Mouse (Mus musculus) MEL (cell line): Measurements from ENCODE around the gene Cenpm. TPM values are rescaled to one million over a fixed set of nuclear protein-coding genes. Genes with fewer than 3 reads are reported as not detected.

Source experiments
- DNase-seq: peaks from one replicate; pipeline ENCODE4 v3.0.0; 2011; ENCODE audit warnings: low read depth, low spot score
- H3K27ac ChIP-seq: 2 replicates; pipeline ENCODE4 v1.5.1; 2012; ENCODE audit warnings: low read depth, mild to moderate bottlenecking, control low read depth, low read length, moderate library complexity; ENCODE audit not compliant: control insufficient read depth
- H3K27me3 ChIP-seq, 2 experiments: fragments of 150-350 bp in 1 of 2; sonication (generic) in 1 of 2; 2 replicates each; pipeline ENCODE4 v1.6.1; 2012; ENCODE audit warnings: low read length in 2 of 2, mild to moderate bottlenecking in 2 of 2, improper control_type of control experiment in 1 of 2, moderate library complexity in 1 of 2; ENCODE audit not compliant: insufficient read depth in 2 of 2, control insufficient read depth in 1 of 2
- H3K36me3 ChIP-seq, 2 experiments: 2 replicates each; pipeline ENCODE4 v1.6.1; 2012 to 2014; ENCODE audit warnings: low read length in 2 of 2, improper control_type of control experiment in 1 of 2, inconsistent platforms in 1 of 2, mild to moderate bottlenecking in 1 of 2; ENCODE audit not compliant: insufficient read depth in 2 of 2, control insufficient read depth in 1 of 2
- H3K4me1 ChIP-seq, 2 experiments: fragments of 150-350 bp in 1 of 2; sonication (generic) in 1 of 2; 2 replicates each; pipeline ENCODE4 v1.6.1; 2012; ENCODE audit warnings: low read length in 2 of 2, improper control_type of control experiment in 1 of 2, mild to moderate bottlenecking in 1 of 2; ENCODE audit not compliant: insufficient read depth in 2 of 2, control insufficient read depth in 1 of 2
- H3K4me3 ChIP-seq, 2 experiments: fragments of 150-350 bp in 1 of 2; sonication (generic) in 1 of 2; 2 replicates each; pipeline ENCODE4 v1.5.1; 2012; ENCODE audit warnings: low read depth in 2 of 2, low read length in 2 of 2, mild to moderate bottlenecking in 2 of 2, moderate library complexity in 2 of 2, control low read depth in 1 of 2, improper control_type of control experiment in 1 of 2; ENCODE audit not compliant: control insufficient read depth in 1 of 2, insufficient read depth in 1 of 2
- H3K79me2 ChIP-seq: 2 replicates; pipeline ENCODE4 v1.6.1; 2012; ENCODE audit warnings: mild to moderate bottlenecking, low read length, moderate library complexity; ENCODE audit not compliant: control insufficient read depth, poor library complexity, insufficient read depth
- H3K9ac ChIP-seq: 2 replicates; pipeline ENCODE4 v1.6.1; 2012; ENCODE audit warnings: low read depth, mild to moderate bottlenecking, control low read depth, low read length, moderate library complexity; ENCODE audit not compliant: control insufficient read depth, poor library complexity, severe bottlenecking
- H3K9me3 ChIP-seq: fragments of 150-350 bp; sonication (generic); replicated peaks from 2 replicates; pipeline ENCODE4 v1.6.1; 2012; ENCODE audit warnings: mild to moderate bottlenecking, low read length, improper control_type of control experiment, moderate library complexity; ENCODE audit not compliant: insufficient read depth
- CTCF ChIP-seq, 3 experiments: IDR thresholded peaks in 2 of 3; conservative IDR thresholded peaks in 1 of 3; 2 replicates each; pipeline ENCODE4 v1.5.1; 2011 to 2012; ENCODE audit warnings: low read length in 3 of 3, low read depth in 2 of 3, mild to moderate bottlenecking in 2 of 3, improper control_type of control experiment in 1 of 3, inconsistent platforms in 1 of 3, mixed read lengths in 1 of 3, moderate library complexity in 1 of 3; ENCODE audit not compliant: control insufficient read depth in 1 of 3, insufficient read depth in 1 of 3, poor library complexity in 1 of 3, severe bottlenecking in 1 of 3
- ELF1 ChIP-seq: IDR thresholded peaks from 2 replicates; pipeline ENCODE4 v1.6.1; 2014; ENCODE audit warnings: low read depth, mild to moderate bottlenecking, inconsistent platforms, low read length, improper control_type of control experiment, moderate library complexity
- EP300 ChIP-seq, 2 experiments: IDR thresholded peaks; 2 replicates each; pipeline ENCODE4 v1.6.1; 2011; ENCODE audit warnings: improper control_type of control experiment in 2 of 2, low read length in 2 of 2, low read depth in 1 of 2, mild to moderate bottlenecking in 1 of 2
- ETS1 ChIP-seq: IDR thresholded peaks from 2 replicates; pipeline ENCODE4 v1.6.1; 2012; ENCODE audit warnings: low read depth, mild to moderate bottlenecking, inconsistent platforms, low read length, improper control_type of control experiment, moderate library complexity
- GATA1 ChIP-seq: IDR thresholded peaks from 2 replicates; pipeline ENCODE4 v1.6.1; 2011; ENCODE audit warnings: low read depth, low read length, improper control_type of control experiment
- MAX ChIP-seq: IDR thresholded peaks from 2 replicates; pipeline ENCODE4 v1.6.1; 2011; ENCODE audit warnings: low read length, improper control_type of control experiment
- MAZ ChIP-seq: IDR thresholded peaks from 2 replicates; pipeline ENCODE4 v1.6.1; 2012; ENCODE audit warnings: low read depth, mild to moderate bottlenecking, inconsistent platforms, low read length, improper control_type of control experiment
- MYC ChIP-seq: IDR thresholded peaks from 2 replicates; pipeline ENCODE4 v1.6.1; 2011; ENCODE audit warnings: low read depth, mild to moderate bottlenecking, low read length, improper control_type of control experiment, moderate library complexity
- NELFE ChIP-seq: IDR thresholded peaks from 2 replicates; pipeline ENCODE4 v1.6.1; 2011; ENCODE audit warnings: low read depth, low read length, improper control_type of control experiment
- NRF1 ChIP-seq: IDR thresholded peaks from 2 replicates; pipeline ENCODE4 v1.6.1; 2014; ENCODE audit warnings: low read depth, mild to moderate bottlenecking, inconsistent platforms, low read length, improper control_type of control experiment, moderate library complexity; ENCODE audit not compliant: poor library complexity, insufficient read depth, severe bottlenecking
- POLR2AphosphoS5 ChIP-seq: IDR thresholded peaks from 2 replicates; pipeline ENCODE4 v1.6.1; 2012; ENCODE audit warnings: low read depth, borderline replicate concordance, mild to moderate bottlenecking, inconsistent platforms, low read length, moderate library complexity, mixed read lengths
- RAD21 ChIP-seq: IDR thresholded peaks from 2 replicates; pipeline ENCODE4 v1.6.1; 2011; ENCODE audit warnings: mild to moderate bottlenecking, low read depth, low read length, improper control_type of control experiment
- SMC3 ChIP-seq: IDR thresholded peaks from 2 replicates; pipeline ENCODE4 v1.6.1; 2011; ENCODE audit warnings: low read depth, low read length, improper control_type of control experiment
- TAL1 ChIP-seq: IDR thresholded peaks from 2 replicates; pipeline ENCODE4 v1.6.1; 2012; ENCODE audit warnings: mild to moderate bottlenecking, inconsistent platforms, low read length, moderate library complexity, mixed read lengths
- TBP ChIP-seq: IDR thresholded peaks from 2 replicates; pipeline ENCODE4 v1.8.0; 2011; ENCODE audit warnings: low read depth, low read length, improper control_type of control experiment
- UBTF ChIP-seq: IDR thresholded peaks from 2 replicates; pipeline ENCODE4 v1.6.1; 2012; ENCODE audit warnings: low read depth, mild to moderate bottlenecking, inconsistent platforms, low read length, improper control_type of control experiment, moderate library complexity, borderline replicate concordance; ENCODE audit not compliant: insufficient read depth
- USF1 ChIP-seq: IDR thresholded peaks from 2 replicates; pipeline ENCODE4 v1.6.1; 2014; ENCODE audit warnings: low read depth, mild to moderate bottlenecking, inconsistent platforms, low read length, improper control_type of control experiment, moderate library complexity
- ZC3H11A ChIP-seq: IDR thresholded peaks from 2 replicates; pipeline ENCODE4 v1.6.1; 2012; ENCODE audit warnings: low read depth, mild to moderate bottlenecking, inconsistent platforms, low read length, improper control_type of control experiment
- ZKSCAN1 ChIP-seq: IDR thresholded peaks from 2 replicates; pipeline ENCODE4 v1.6.1; 2012; ENCODE audit warnings: low read depth, mild to moderate bottlenecking, inconsistent platforms, low read length, improper control_type of control experiment, moderate library complexity
- ZNF384 ChIP-seq: IDR thresholded peaks from 2 replicates; pipeline ENCODE4 v1.6.1; 2012; ENCODE audit warnings: low read depth, mild to moderate bottlenecking, inconsistent platforms, low read length, improper control_type of control experiment
- polyA plus RNA-seq, 2 experiments: library from polyadenylated mRNA; stranded (reverse) in 1 of 2; unstranded in 1 of 2; fragments of >175 nt in 1 of 2; fragments of >200 nt in 1 of 2; gene quantifications; 2 replicates each; pipeline versions ENCODE4 v1.2.1 to v1.2.4; 2012; ENCODE audit warnings: low replicate concordance in 2 of 2, low read depth in 1 of 2; ENCODE audit not compliant: insufficient read length in 2 of 2, insufficient read depth in 1 of 2, missing spikeins in 1 of 2
- total RNA-seq: library from RNA; depleted of rRNA; stranded (reverse); fragments of 300-350 nt; gene quantifications from 2 replicates; pipeline ENCODE4 v1.2.3, GENCODE M21; 2012

Gene Cenpm
- total and polyA plus RNA-seq, 3 experiments: 23.7 to 56.3 TPM; not detected in 1

- Histone ChIP-seq H3K79me2 (no peaks in the 10 kb centered on the region), H3K4me1 (no peaks in the 10 kb centered on the region), H3K9me3 (no peaks in the 10 kb centered on the region), H3K36me3 (no peaks in the 10 kb centered on the region), H3K9ac (no peak overlapping the region), H3K27ac (no peak overlapping the region), H3K27me3 (peaks cover 3% of the 10 kb centered on the region in 2 experiments; a peak in 3 of 4 replicates), H3K4me3 (no peak overlapping the region)
- TF ChIP-seq RAD21 (peak; percentile 62), TBP (no peak), ZC3H11A (0 out of 2 replicates have a peak, but pooled peaks have one; percentile 24), ZKSCAN1 (no peak), CTCF (IDR thresholded peaks at IDR 0.05 in 2 of 3, conservative IDR thresholded peaks at IDR 0.05 in 1 of 3; ENCODE audit: control insufficient read depth in 1 of 3, insufficient read depth in 1 of 3, low read depth in 2 of 3, low read length in 3 of 3, poor library complexity in 1 of 3, severe bottlenecking in 1 of 3) (peak; percentile 34 to 66 (median 64)), ELF1 (no peak), UBTF (no peak), ZNF384 (no peak), SMC3 (peak; percentile 24; the same call in 1 of the 2 replicates), ETS1 (no peak)
- peak; percentile 52 for DNase-seq
Measured at GRCm38 (mm10) chr15:82251579-82251978, 7.0 kb upstream of the Cenpm start.

GRCm38 (mm10) chr15:82247131-82247776, 2.7 kb upstream of the Cenpm start:
- Histone ChIP-seq H3K4me3 (no peak overlapping the region), H3K36me3 (peaks cover 0 to 4% of the 10 kb centered on the region in 2 experiments; a peak in 2 of 4 replicates), H3K27me3 (peaks cover 2 to 3% of the 10 kb centered on the region in 2 experiments; a peak in 3 of 4 replicates), H3K4me1 (peaks cover 0 to 6% of the 10 kb centered on the region in 2 experiments; a peak in 2 of 4 replicates), H3K9ac (no peak overlapping the region), H3K79me2 (peaks cover 1% of the 10 kb centered on the region; the same call in 1 of the 2 replicates), H3K27ac (no peak overlapping the region), H3K9me3 (no peaks in the 10 kb centered on the region)
- no peak for DNase-seq
- no peak for TF ChIP-seq NRF1
- no peak for TF ChIP-seq NELFE
- TF ChIP-seq ETS1: no peak
- no peak for TF ChIP-seq ZNF384
- TF ChIP-seq MAZ: no peak
- TF ChIP-seq TAL1: no peak
- TF ChIP-seq MAX: no peak
- TF ChIP-seq USF1: no peak
- no peak for TF ChIP-seq MYC
- no peak for TF ChIP-seq GATA1
- TF ChIP-seq EP300 (IDR thresholded peaks at IDR 0.05; ENCODE audit: low read depth in 1 of 2, low read length in 2 of 2): no peak
- TF ChIP-seq POLR2AphosphoS5: no peak
- TF ChIP-seq ZC3H11A: no peak
